Mouse (Mus musculus) hindbrain, embryonic 11.5 days (tissue): ENCODE data around the gene Gm6034. TPM values are rescaled to one million over a fixed set of nuclear protein-coding genes. Genes with fewer than 3 reads are reported as not detected.
"Not testable (repeated sequence)": the region's sequence is repeated elsewhere in the genome, so short reads cannot be mapped to it uniquely, and the experiment has no call there.

ENCODE experiments used
- ATAC-seq: fragments of 200-750 bp; cut with Nextera tagmentation; 2 replicates; pipeline ENCODE4 v1.8.0; 2017; ENCODE audit warnings: mild to moderate bottlenecking, moderate TSS enrichment, moderate library complexity; ENCODE audit not compliant: low FRiP score
- DNase-seq: peaks from one replicate; pipeline ENCODE4 v3.0.0-alpha.2; 2015; ENCODE audit warnings: low spot score
- H3K27ac ChIP-seq: fragments of 300-500 bp; sonication (generic); 2 replicates; pipeline ENCODE4 v1.5.1; 2014; ENCODE audit warnings: mild to moderate bottlenecking, low read depth, low read length
- H3K27me3 ChIP-seq: fragments of 300-500 bp; sonication (generic); 2 replicates; pipeline ENCODE4 v1.6.1; 2014; ENCODE audit warnings: mild to moderate bottlenecking, low read length, moderate library complexity, mixed read lengths; ENCODE audit not compliant: control insufficient read depth, insufficient read depth
- H3K36me3 ChIP-seq: fragments of 300-500 bp; sonication (generic); 2 replicates; pipeline ENCODE4 v1.6.1; 2014; ENCODE audit warnings: mild to moderate bottlenecking, low read length, moderate library complexity, mixed read lengths; ENCODE audit not compliant: control insufficient read depth, insufficient read depth
- H3K4me1 ChIP-seq: fragments of 300-500 bp; sonication (generic); replicated peaks from 2 replicates; pipeline ENCODE4 v1.6.1; 2014; ENCODE audit warnings: low read length, mixed read lengths; ENCODE audit not compliant: control insufficient read depth, insufficient read depth
- H3K4me2 ChIP-seq: fragments of 300-500 bp; sonication (generic); replicated peaks from 2 replicates; pipeline ENCODE4 v1.6.1; 2014; ENCODE audit warnings: mild to moderate bottlenecking, low read depth, low read length
- H3K4me3 ChIP-seq: fragments of 300-500 bp; sonication (generic); 2 replicates; pipeline ENCODE4 v1.5.1; 2014; ENCODE audit warnings: low read depth, low read length
- H3K9ac ChIP-seq: fragments of 300-500 bp; sonication (generic); 2 replicates; pipeline ENCODE4 v1.6.1; 2014; ENCODE audit warnings: low read depth, low read length
- H3K9me3 ChIP-seq: fragments of 300-500 bp; sonication (generic); 2 replicates; pipeline ENCODE4 v1.6.1; 2016; ENCODE audit warnings: low read length; ENCODE audit not compliant: control insufficient read depth
- WGBS: fragments of 180-500 bp; shearing (Covaris S2); extraction: QIAGEN DNeasy Blood & Tissue Kit; methylation state at CpG from one replicate; pipeline ENCODE4 v1.1.7; 2014; 5-methylcytosine and 5-hydroxymethylcytosine counted together
- polyA plus RNA-seq: library from polyadenylated mRNA; unstranded; fragments of >200 nt; fragmentation: Nextera tagmentation; extraction: Ambion mirVana; gene quantifications from 2 replicates; pipeline ENCODE4 v1.2.1, GENCODE M21; 2014

Gm6034 gene
- polyA plus RNA-seq, 1 experiment from 2014 or later = not detected

DNA sequence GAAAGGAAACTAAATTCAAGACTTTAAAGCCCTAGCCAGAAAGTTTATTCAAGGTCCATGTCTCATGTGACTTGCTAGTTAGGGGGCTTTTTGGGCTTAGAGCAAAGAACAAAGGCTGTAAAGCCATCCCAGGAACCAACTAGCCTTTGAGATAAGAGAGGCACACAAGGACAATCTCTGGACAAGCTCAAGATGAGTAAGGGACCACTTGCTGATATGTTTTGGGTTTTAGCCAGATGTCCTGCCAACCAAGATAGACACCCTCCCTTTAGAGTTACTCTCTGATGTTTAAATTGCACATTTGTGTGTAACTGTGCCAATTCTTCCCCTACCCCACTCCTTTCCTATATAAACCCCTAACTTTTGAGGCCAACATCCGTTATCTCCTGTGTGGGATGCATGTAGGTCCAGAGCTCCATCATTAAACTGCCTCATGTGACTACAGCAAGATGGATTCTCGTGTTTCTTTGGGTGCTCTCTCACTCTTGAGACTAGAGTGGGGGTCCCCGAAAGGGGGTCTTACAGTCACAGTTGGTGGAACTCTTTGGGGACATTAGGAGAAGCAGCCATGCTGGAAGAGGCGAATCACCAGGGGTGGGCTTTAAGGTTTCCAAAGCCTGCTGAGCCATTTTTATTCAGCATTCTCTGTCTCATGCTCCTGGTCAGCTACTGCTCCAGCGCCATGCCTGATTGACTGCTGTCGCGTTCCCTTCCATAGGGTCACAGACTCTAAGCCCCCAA lies 13.7 kb upstream of the Gm6034 start:
- Histone ChIP-seq H3K36me3 (no peaks in the 10 kb centered on the region), H3K4me3 (no peak overlapping the region), H3K9ac (no peak overlapping the region), H3K27me3 (no peaks in the 10 kb centered on the region), H3K9me3 (no peaks in the 10 kb centered on the region), H3K4me2 (no peak overlapping the region), H3K27ac (no peak overlapping the region), H3K4me1 (no peaks in the 10 kb centered on the region)
- DNase-seq (no peak), ATAC-seq (no peak)
- 82% methylated on average over 7 of the region's 7 CpGs for WGBS

DNA sequence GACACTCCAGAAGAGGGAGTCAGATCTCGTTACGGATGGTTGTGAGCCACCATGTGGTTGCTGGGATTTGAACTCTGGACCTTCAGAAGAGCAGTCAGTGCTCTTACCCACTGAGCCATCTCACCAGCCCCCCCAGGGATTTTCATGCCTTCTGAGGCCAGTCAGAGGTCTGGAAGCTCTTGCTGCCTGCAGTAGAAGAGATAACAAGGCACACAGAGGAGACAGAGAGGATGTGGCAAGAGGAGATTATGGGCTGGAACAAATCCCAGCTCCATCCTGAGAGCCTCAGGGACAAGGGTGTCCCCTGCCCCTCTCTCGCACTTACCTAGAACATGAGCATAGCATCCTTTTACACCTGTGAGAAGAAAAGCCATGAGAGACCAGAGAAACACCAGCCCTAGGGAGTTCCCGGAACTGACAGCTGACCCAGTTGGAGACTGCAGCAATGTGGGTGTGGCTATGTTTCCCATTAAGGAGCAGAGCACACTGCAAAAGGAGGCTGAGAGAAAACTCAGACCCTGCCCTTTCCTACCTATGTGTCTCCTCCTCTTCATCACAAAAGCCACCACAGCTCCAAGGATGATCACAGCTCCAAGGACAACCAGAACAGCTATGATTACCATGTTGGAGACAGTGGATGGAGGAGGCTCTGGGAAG lies 12.6 kb upstream of the Gm6034 start:
- not testable (repeated sequence) for H3K27ac ChIP-seq, H3K36me3 ChIP-seq, H3K9me3 ChIP-seq, H3K4me1 ChIP-seq, H3K9ac ChIP-seq, H3K4me3 ChIP-seq, DNase-seq, H3K27me3 ChIP-seq, ATAC-seq, H3K4me2 ChIP-seq
- WGBS = 75% methylated on average over 2 of the region's 4 CpGs

DNA sequence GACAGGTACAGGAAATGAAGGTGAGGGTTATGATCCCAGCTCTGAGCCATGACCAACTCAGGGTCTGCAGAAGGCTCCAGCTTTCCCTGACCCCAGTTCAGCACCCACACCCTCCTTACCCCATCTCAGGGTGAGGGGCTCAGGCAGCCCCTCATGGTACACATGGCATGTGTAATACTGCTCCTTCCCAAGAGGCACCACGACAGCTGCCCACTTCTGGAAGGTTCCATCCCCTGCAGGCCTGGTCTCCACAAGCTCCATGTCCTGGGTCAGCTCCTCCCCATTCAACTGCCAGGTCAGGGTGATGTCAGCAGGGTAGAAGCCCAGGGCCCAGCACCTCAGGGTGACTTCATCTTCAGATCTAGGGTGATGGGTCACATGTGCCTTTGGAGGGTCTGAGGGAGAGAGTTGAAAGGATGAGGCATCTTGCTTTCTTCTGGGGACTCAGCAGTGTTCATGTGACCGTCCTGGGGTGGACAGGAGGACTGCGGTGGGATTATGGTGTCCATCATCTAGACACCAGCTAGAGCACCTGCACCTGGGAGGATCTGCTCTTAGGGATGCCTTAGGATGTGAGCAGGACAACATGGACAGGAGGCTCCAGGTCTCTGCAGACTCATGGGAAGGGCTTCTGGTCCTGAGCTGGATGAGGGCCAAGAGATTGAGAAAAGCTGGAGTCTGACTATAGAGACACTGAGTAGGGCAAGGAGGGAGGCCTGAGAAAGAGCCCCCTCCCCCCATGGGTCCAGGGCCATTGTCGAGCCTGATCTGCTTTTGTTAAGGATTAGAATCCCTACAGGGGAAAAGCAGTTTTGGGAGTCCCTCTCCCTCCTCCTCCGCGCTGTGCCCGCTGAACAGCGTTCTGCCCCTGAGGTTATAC lies 11.8 kb upstream of the Gm6034 start:
- H3K9me3 ChIP-seq, H3K4me3 ChIP-seq, H3K27me3 ChIP-seq, H3K36me3 ChIP-seq, DNase-seq, H3K4me1 ChIP-seq, H3K27ac ChIP-seq: not testable (repeated sequence)
- Histone ChIP-seq H3K9ac (peak overlapping the region; percentile 3; the same call in 1 of the 2 replicates), H3K4me2 (peak overlapping the region; percentile 71)
- 52% methylated on average over 6 of the region's 8 CpGs for WGBS
- peak; percentile 6; the same call in 1 of the 2 replicates for ATAC-seq

DNA sequence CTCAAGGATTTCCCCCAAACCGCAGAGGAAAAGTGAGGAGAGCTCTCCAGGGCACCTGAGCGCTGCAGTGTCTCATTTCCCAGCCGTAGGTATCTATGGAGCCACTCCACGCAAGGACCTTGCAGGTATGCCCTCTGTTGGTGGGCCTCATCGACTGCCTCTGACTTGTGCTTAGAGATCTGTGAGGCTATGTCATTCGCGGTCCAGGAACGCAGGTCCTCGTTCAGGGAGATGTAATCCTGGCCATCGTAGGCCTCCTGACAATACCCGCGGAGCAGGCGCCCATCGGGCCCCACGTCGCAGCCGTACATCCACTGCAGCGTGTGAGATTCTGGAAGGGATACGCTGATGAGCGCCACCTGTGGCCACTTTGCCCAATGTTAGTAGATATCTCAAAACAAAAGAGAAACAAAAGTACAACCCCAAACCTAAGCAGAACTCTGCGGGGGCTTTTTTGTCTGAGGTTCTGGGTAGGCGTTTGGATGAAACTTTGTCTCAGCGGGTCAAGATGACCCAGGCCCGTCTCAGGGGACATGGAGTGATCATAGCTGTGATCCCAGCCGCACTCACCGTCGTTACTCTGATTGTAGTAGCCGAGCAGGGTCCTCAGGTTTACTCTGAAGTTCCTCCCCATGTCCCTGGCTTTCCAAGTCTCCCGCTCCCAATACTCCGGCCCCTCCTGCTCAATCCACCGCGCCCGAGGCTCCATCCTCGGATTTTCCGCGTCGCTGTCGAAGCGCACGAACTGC lies 11.0 kb upstream of the Gm6034 start:
- H3K4me1 ChIP-seq = not testable (repeated sequence)
- whole genome bisulfite sequencing = 1% methylated on average over 40 of the region's 40 CpGs

DNA sequence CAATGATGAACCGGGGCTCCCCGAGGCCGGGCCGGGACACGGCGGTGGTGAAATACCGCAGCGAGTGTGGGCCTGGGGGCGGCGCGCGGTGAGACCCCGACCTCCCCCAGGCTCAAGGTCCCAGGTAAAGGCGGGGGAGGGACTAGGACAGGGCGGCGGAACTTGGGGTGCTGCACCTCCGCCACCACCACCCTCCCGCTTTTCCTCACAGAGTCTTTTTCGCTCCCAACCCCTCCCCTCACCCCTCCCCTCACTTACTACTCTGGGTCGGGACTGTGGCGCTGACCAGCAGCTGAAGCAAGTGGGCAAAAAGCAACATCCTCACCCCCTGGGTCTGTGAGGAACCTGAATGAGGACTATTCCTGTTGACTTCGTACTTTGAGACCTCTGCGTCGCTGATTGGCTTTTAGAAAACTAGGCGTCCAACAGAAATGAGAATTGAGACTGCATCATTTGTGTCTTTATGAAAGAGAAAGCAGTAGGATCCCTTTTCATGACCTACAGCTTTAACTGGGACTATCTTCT lies 10.3 kb upstream of the Gm6034 start, which contains the start of gene H2-T23:
Gene H2-T23, minus strand, starts transcription at position 505 of the 525 bp plus-strand sequence.
- Histone ChIP-seq H3K4me2 (peak within 1 kb of the TSS; percentile 71), H3K9ac (peak within 1 kb of the TSS; percentile 34; the same call in 1 of the 2 replicates), H3K4me3 (peak within 1 kb of the TSS; percentile 36)
- H3K36me3 ChIP-seq, H3K27ac ChIP-seq, H3K9me3 ChIP-seq, H3K27me3 ChIP-seq, H3K4me1 ChIP-seq: not testable (repeated sequence)
- ATAC-seq (peak; percentile 45; the same call in 1 of the 2 replicates), DNase-seq (peak; percentile 49)
- 2% methylated on average over 23 of the region's 25 CpGs for WGBS

More for the DNA sequence above, 11.0 kb upstream of the Gm6034 start:
- not testable (repeated sequence) for H3K27ac ChIP-seq, H3K27me3 ChIP-seq, H3K9me3 ChIP-seq, H3K36me3 ChIP-seq
- peak overlapping the region; percentile 3; the same call in 1 of the 2 replicates for H3K9ac ChIP-seq
- H3K4me3 ChIP-seq = peak overlapping the region; percentile 36
- DNase-seq = peak; percentile 50
- H3K4me2 ChIP-seq = peak overlapping the region; percentile 71
- peak; percentile 72 for ATAC-seq

DNA sequence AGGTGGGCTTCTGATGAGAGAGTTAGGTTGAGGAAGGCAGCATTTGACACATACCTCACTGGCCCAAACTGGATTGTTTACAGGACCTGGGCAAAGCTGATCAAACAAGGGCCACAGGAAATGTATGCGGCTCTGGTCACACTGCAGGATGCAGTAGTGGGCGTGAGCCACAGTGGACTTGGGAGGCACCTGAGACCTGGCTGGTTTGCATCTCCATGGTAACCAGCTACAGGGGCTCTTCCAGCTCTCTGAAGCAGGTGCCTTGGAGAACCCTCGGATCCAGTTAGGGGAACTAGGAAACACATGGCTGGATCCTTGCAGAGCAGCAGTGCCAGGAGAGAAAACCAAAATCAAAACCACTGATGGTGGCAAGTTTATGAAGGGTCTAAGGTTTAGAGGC lies 8.2 kb upstream of the Gm6034 start:
- not testable (repeated sequence) for H3K27me3 ChIP-seq, H3K9ac ChIP-seq, H3K4me1 ChIP-seq, DNase-seq, H3K36me3 ChIP-seq, H3K4me2 ChIP-seq, H3K27ac ChIP-seq, ATAC-seq, H3K9me3 ChIP-seq, H3K4me3 ChIP-seq
- WGBS = 66% methylated on average over 3 of the region's 3 CpGs

DNA sequence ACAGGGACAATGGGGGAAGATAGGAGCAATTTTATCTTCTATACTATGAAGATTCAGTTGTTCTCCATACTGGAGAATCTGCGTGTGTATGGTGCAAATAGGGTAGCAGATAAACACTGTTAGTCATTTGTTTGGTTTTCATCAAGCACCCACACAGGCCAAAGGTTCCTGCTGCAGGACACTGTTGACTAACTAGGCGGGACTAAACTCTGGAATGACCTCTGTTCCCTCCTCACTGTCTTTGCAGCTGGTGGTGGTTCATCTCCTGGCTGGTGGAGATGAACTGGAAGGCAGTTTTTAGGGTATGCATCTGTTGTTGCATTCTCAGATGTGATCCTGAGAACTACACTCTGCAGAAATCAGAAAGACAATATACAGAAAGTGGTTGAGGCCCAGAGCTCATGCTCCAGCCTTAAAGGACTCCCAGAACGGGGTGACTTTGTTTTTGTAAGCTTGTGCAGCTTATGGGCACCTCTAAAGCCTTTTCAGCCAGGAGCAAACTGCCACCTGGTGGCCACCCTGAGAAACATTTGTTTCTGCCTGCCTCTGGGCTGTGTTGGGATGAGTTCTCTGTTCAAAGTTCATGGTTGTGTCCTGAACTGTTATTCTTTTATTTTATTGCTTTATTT lies 7.6 kb upstream of the Gm6034 start:
- DNase-seq = peak; percentile 36
- not testable (repeated sequence) for ATAC-seq
- WGBS = 39% methylated on average over 3 of the region's 3 CpGs

More for the DNA sequence above, 7.6 kb upstream of the Gm6034 start:
- H3K27me3 ChIP-seq, H3K4me2 ChIP-seq, H3K36me3 ChIP-seq, H3K27ac ChIP-seq, H3K9me3 ChIP-seq, H3K4me3 ChIP-seq, H3K4me1 ChIP-seq, H3K9ac ChIP-seq: not testable (repeated sequence)
